Mouse (Mus musculus): ENCODE data around the gene Otx1.

Otx1 gene

DNA sequence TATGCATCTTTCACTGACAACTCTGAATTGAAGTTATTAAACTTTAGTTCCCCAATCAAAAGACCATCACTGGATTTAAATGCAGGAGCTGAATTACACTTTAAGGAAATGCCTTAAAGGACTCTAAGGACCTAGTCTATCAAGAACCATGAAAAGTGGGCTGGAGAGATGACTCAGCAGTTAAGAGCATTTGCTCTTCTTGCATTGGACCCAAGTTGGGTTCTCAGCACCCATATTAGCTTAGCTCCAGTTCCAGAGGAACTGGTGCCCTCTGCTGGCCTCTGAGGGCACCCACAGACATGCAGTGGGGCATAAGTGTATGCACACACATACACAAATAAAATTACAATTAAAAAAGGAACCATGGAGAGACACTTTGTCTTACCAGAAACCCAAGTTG lies 52.6 kb downstream of the Otx1 start:
- DNase-seq (ENCODE audit: low spot score in 2 of 2): no peak

Measured in urinary bladder, postnatal 36 days (tissue).